Mouse (Mus musculus) midbrain, embryonic 15.5 days (tissue): Measurements from ENCODE around the gene Prl2c1. TPM values are rescaled to one million over a fixed set of nuclear protein-coding genes. Genes with fewer than 3 reads are reported as not detected.
"Not testable (repeated sequence)": the region's sequence is repeated elsewhere in the genome, so short reads cannot be mapped to it uniquely, and the experiment has no call there.

ENCODE experiments used
- ATAC-seq: fragments of 200-750 bp; cut with Nextera tagmentation; replicated peaks from 2 replicates; pipeline ENCODE4 v1.8.0; 2017; ENCODE audit warnings: moderate TSS enrichment
- H3K27ac ChIP-seq: fragments of 300-500 bp; sonication (generic); 2 replicates; pipeline ENCODE4 v1.5.1; 2015; ENCODE audit warnings: mild to moderate bottlenecking, inconsistent platforms
- H3K27me3 ChIP-seq: fragments of 300-500 bp; sonication (generic); replicated peaks from 2 replicates; pipeline ENCODE4 v1.6.1; 2015; ENCODE audit warnings: inconsistent platforms
- H3K36me3 ChIP-seq: fragments of 300-500 bp; sonication (generic); replicated peaks from 2 replicates; pipeline ENCODE4 v1.6.1; 2015; ENCODE audit warnings: inconsistent platforms
- H3K4me1 ChIP-seq: fragments of 300-500 bp; sonication (generic); 2 replicates; pipeline ENCODE4 v1.6.1; 2015; ENCODE audit warnings: inconsistent platforms
- H3K4me2 ChIP-seq: fragments of 300-500 bp; sonication (generic); 2 replicates; pipeline ENCODE4 v1.6.1; 2015; ENCODE audit warnings: inconsistent platforms, mild to moderate bottlenecking, moderate library complexity
- H3K4me3 ChIP-seq: fragments of 300-500 bp; sonication (generic); 2 replicates; pipeline ENCODE4 v1.5.1; 2015; ENCODE audit warnings: mild to moderate bottlenecking, inconsistent platforms
- H3K9ac ChIP-seq: fragments of 300-500 bp; sonication (generic); 2 replicates; pipeline ENCODE4 v1.6.1; 2015; ENCODE audit warnings: mild to moderate bottlenecking, inconsistent platforms
- H3K9me3 ChIP-seq: fragments of 300-500 bp; sonication (generic); 2 replicates; pipeline ENCODE4 v1.6.1; 2016; ENCODE audit warnings: inconsistent platforms
- WGBS: fragments of 180-500 bp; shearing (Covaris S2); methylation state at CpG from one replicate; pipeline ENCODE4 v1.1.7; 2015; ENCODE audit warnings: mixed read lengths; 5-methylcytosine and 5-hydroxymethylcytosine counted together
- polyA plus RNA-seq: library from polyadenylated mRNA; unstranded; fragments of >200 nt; fragmentation: Nextera tagmentation; extraction: Ambion mirVana; gene quantifications from 2 replicates; pipeline ENCODE4 v1.2.1, GENCODE M21; 2015

Prl2c1 gene
- polyA plus RNA-seq, result not detected in 2 replicates

DNA sequence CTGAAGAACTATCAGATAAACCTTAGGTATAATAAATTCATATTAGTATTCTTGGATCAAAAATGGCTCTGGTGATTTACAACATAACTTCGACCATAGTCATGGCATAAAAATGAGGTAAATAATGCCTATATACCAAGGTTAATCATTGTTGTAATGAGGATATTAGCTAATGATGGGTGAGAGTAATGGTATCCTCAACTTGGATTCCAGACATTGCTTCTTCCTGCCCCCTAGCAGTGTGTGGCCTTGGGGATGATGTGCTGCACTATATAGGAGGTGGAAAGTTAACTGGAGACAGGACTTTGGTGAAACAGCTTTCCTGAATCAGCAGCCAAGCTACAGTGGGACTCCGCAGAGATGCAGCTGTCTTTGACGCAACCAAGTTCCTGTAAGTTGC is at the start of gene Prl2c1:
Gene Prl2c1, plus strand, starts transcription at position 301 of the 400 bp plus-strand sequence.
- Histone ChIP-seq H3K27ac (no peak within 1 kb of the TSS), H3K4me1 (no peaks in the 10 kb centered on the region), H3K36me3 (no peaks in the 10 kb centered on the region), H3K9me3 (no peaks in the 10 kb centered on the region), H3K9ac (no peak within 1 kb of the TSS), H3K27me3 (no peaks in the 10 kb centered on the region), H3K4me3 (no peak within 1 kb of the TSS), H3K4me2 (no peak within 1 kb of the TSS)
- ATAC-seq, result no peak
- 92% methylated on average over 3 of the region's 3 CpGs for WGBS

DNA sequence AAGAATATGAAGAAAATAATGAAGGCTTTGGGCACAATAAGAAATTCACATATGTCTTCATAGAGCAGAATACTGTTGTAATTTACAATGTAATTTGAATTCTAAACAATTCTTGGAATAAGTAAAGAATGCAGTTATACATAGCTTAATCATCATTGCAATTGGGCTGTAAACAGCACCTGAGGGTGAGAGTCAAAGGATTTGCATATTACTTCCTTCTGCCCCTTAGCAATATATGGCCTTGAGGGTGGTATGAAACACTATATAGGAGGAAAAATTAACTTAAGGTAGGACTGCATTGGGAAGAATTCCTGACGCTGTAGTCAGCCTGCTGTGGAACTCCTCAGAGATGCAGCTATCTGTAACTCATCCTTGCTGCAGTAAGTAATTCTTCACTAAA is 47.8 kb upstream of the Prl2c1 start, which contains the start of gene Prl2a1:
Gene Prl2a1, plus strand, starts transcription at position 301 of the 400 bp plus-strand sequence.
- no peak for ATAC-seq

DNA sequence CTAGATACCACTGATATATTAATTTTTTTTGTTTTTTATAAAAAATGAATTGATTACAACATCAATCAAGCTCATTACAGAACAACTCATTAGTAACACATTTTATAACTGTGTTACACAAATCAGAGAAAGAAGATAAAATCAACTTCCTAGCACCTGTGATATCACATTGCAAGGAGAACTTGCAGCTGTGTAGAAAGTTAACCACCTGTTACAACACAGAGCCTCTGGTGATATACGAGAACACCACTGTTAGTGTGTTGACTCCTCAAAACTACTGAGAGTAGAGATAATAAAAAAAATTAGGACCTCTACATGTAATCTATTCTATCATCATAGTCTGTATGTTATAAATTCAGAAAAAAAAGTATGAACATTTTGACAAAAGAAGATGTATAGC is 46.4 kb upstream of the Prl2c1 start:
- 90% methylated on average over 1 of the region's 1 CpGs for WGBS
- ATAC-seq, result no peak
- Histone ChIP-seq H3K9ac (no peak overlapping the region), H3K27ac (no peak overlapping the region), H3K4me3 (no peak overlapping the region), H3K9me3 (no peaks in the 10 kb centered on the region), H3K27me3 (no peaks in the 10 kb centered on the region), H3K4me1 (no peaks in the 10 kb centered on the region), H3K36me3 (no peaks in the 10 kb centered on the region), H3K4me2 (no peak overlapping the region)

More for the DNA sequence above, 47.8 kb upstream of the Prl2c1 start, which contains the start of gene Prl2a1:
- 88% methylated on average over 1 of the region's 1 CpGs for WGBS
- H3K36me3 ChIP-seq, result no peaks in the 10 kb centered on the region
- H3K4me1 ChIP-seq, result no peaks in the 10 kb centered on the region
- no peak within 1 kb of the TSS for H3K4me2 ChIP-seq
- H3K27me3 ChIP-seq, result no peaks in the 10 kb centered on the region
- no peak within 1 kb of the TSS for H3K27ac ChIP-seq
- H3K9ac ChIP-seq, result no peak within 1 kb of the TSS
- no peaks in the 10 kb centered on the region for H3K9me3 ChIP-seq
- H3K4me3 ChIP-seq, result no peak within 1 kb of the TSS

DNA sequence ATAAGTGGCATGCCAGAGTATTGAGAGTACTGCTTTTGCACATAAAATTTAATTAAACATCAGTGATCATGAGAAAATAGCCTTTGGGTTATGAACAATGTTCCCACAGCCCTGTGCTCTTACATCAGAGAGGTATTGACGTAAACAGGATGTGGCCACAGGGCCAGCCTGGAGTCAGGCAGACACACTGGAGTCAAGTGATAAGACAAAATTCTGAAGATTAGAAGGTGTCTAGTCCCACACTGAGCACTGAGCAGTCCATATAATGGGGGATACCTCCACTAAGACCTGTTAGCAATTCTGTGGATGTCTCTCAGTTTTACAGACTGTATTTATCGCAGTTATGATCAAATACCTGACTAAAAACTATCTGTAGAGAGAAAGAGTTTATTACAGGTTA is 55.1 kb downstream of the Prl2c1 start:
- not testable (repeated sequence) for H3K9me3 ChIP-seq, H3K4me2 ChIP-seq, H3K9ac ChIP-seq, H3K27me3 ChIP-seq, ATAC-seq, H3K4me3 ChIP-seq, H3K4me1 ChIP-seq, H3K36me3 ChIP-seq, H3K27ac ChIP-seq
- 89% methylated on average over 2 of the region's 2 CpGs for WGBS

Other genes with a start within 250 kb of the Prl2c1 start
- gene Prl7b1, start 238.8 kb upstream of the Prl2c1 start, polyA plus RNA-seq, result not detected in 2 replicates
- not detected in 2 replicates for gene Prl7a1, start 206.8 kb upstream of the Prl2c1 start, polyA plus RNA-seq
- not detected in 2 replicates for gene Prl7a2, start 181.3 kb upstream of the Prl2c1 start, polyA plus RNA-seq
- not detected in 2 replicates for gene Prl7d1, start 132.6 kb upstream of the Prl2c1 start, polyA plus RNA-seq
- gene Prl7c1, start 68.5 kb upstream of the Prl2c1 start, polyA plus RNA-seq, result not detected in 2 replicates
- gene Prl2a1, start 47.7 kb upstream of the Prl2c1 start, polyA plus RNA-seq, result not detected in 2 replicates
- not detected in 2 replicates for gene Prl4a1, start 166.9 kb downstream of the Prl2c1 start, polyA plus RNA-seq